Mouse (Mus musculus) G1E (cell line): ENCODE measurements around the gene Best1. TPM values are rescaled to one million over a fixed set of nuclear protein-coding genes. Genes with fewer than 3 reads are reported as not detected.

Experiments used
- ATAC-seq: 2 replicates; pipeline ENCODE4 v1.8.0; 2016; ENCODE audit warnings: mild to moderate bottlenecking; ENCODE audit not compliant: insufficient number of reproducible peaks, poor library complexity, low FRiP score, severe bottlenecking; ENCODE audit errors: extremely low read depth
- DNase-seq: peaks from one replicate; pipeline ENCODE4 v3.0.0; 2012; ENCODE audit warnings: low spot score
- H3K27me3 ChIP-seq: 2 replicates; pipeline ENCODE4 v1.6.1; 2012; ENCODE audit warnings: mild to moderate bottlenecking, low read length, inconsistent platforms; ENCODE audit not compliant: insufficient read depth
- H3K36me3 ChIP-seq: replicated peaks from 2 replicates; pipeline ENCODE3; 2012; ENCODE audit warnings: mild to moderate bottlenecking, inconsistent platforms
- H3K4me1 ChIP-seq: 2 replicates; pipeline ENCODE4 v1.6.1; 2012; ENCODE audit warnings: low read depth, low read length, inconsistent platforms, mixed read lengths; ENCODE audit not compliant: insufficient read depth
- H3K4me3 ChIP-seq: 2 replicates; pipeline ENCODE4 v1.5.1; 2012; ENCODE audit warnings: low read depth, mild to moderate bottlenecking, inconsistent platforms, low read length, moderate library complexity, mixed read lengths
- H3K9me3 ChIP-seq: replicated peaks from 2 replicates; pipeline ENCODE4 v1.6.1; 2012; ENCODE audit warnings: inconsistent platforms
- CTCF ChIP-seq: IDR thresholded peaks from 2 replicates; pipeline ENCODE4 v1.5.1; 2012; ENCODE audit warnings: low read depth, low read length, inconsistent platforms, mixed read lengths
- GATA1 ChIP-seq: IDR thresholded peaks from 2 replicates; pipeline ENCODE4 v1.6.1; 2012; ENCODE audit warnings: borderline replicate concordance, low read length, inconsistent platforms, mixed read lengths
- GATA2 ChIP-seq: IDR thresholded peaks from 2 replicates; pipeline ENCODE4 v1.6.1; 2012; ENCODE audit warnings: low read depth, low read length, inconsistent platforms, borderline replicate concordance
- POLR2AphosphoS5 ChIP-seq: IDR thresholded peaks from 2 replicates; pipeline ENCODE4 v1.6.1; 2012; ENCODE audit warnings: low read depth, low read length, inconsistent platforms; ENCODE audit not compliant: insufficient replicate concordance
- TAL1 ChIP-seq: conservative IDR thresholded peaks from 2 replicates; pipeline ENCODE4 v1.6.1; 2012; ENCODE audit warnings: low read depth, low read length, inconsistent platforms, mixed read lengths
- polyA plus RNA-seq: library from polyadenylated mRNA; stranded (reverse); fragments of >175 nt; gene quantifications from 2 replicates; pipeline ENCODE4 v1.2.3, GENCODE M21; 2012
- total RNA-seq, 2 experiments: library from RNA; stranded (forward) in 1 of 2; stranded (reverse) in 1 of 2; fragments of 200-1000 nt in 1 of 2; fragments of >200 nt in 1 of 2; fragmentation: Nextera tagmentation in 1 of 2; gene quantifications; 2 replicates each; pipeline ENCODE4 v1.2.3; 2014 to 2017

Gene Best1
- total and polyA plus RNA-seq, 3 experiments = 0.03 to 0.22 TPM; not detected in 1

- H3K36me3 ChIP-seq = peaks cover 8% of the 10 kb centered on the region
- peaks cover 96% of the 10 kb centered on the region for H3K4me1 ChIP-seq
- no peak for TF ChIP-seq POLR2AphosphoS5
- TF ChIP-seq GATA2 = no peak
- TF ChIP-seq GATA1 = no peak
- TF ChIP-seq CTCF = no peak
- no peak for TF ChIP-seq TAL1
- DNase-seq = peak; percentile 89
- H3K9me3 ChIP-seq = no peaks in the 10 kb centered on the region
- H3K4me3 ChIP-seq = peak overlapping the region; percentile 71
- H3K27me3 ChIP-seq = no peaks in the 10 kb centered on the region
- ATAC-seq = peak; percentile 47
These were observed 16.4 kb upstream of the Best1 start for GRCm38 (mm10) chr19:10017637-10018526.

DNA sequence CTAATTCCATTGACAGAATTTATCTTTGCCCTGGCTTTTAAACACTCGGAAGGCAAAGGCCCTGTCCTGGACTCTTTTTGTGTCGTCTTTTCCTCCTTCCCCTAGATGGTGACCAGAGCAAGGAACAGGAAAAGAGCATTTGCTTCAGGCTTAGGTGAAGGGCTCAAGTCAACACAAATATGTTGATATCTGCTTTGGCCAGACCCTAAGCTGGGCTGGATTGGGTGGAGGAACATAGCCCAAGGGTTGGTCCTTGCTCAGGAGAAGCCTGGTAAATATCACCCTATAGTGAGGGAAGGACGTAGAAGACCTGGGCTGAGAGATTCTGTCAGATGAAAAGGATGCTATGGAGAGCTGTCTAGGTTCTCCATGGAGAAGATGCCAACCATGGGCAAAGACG lies 14.7 kb upstream of the Best1 start:
- TF ChIP-seq CTCF (no peak), TAL1 (no peak), POLR2AphosphoS5 (no peak), GATA1 (no peak), GATA2 (no peak)
- Histone ChIP-seq H3K4me1 (peaks cover 94% of the 10 kb centered on the region), H3K36me3 (peaks cover 8% of the 10 kb centered on the region), H3K4me3 (no peak overlapping the region; the same call in 1 of the 2 replicates), H3K27me3 (no peaks in the 10 kb centered on the region), H3K9me3 (no peaks in the 10 kb centered on the region)
- DNase-seq (no peak), ATAC-seq (no peak)

DNA sequence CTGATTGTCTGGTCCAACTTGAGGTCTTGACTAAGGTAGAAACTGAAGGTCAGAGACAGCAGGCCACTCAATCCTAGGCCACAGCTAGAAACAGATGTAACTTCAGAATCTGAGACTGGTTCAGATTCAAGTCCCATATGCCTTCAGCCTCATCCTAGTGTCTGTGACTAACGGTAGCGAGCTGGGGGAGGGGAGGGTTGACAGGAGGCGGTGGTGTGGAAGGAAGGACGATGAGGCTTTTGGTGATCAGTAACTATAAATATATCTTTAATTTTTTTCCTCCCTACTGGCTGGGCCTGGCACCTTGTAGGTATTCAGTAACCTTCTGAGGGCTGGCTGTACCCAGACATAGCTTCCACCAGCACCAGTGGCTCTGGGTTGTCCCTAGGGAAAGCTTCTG lies 14.0 kb upstream of the Best1 start:
- Histone ChIP-seq H3K4me3 (peak overlapping the region; percentile 71; the same call in 1 of the 2 replicates), H3K4me1 (peaks cover 93% of the 10 kb centered on the region), H3K36me3 (peaks cover 8% of the 10 kb centered on the region), H3K27me3 (0 out of 2 replicates have a peak, but pooled peaks cover under 1% of the 10 kb centered on the region), H3K9me3 (no peaks in the 10 kb centered on the region)
- TF ChIP-seq GATA1 (no peak), CTCF (no peak), POLR2AphosphoS5 (no peak)
- DNase-seq = no peak
- ATAC-seq = no peak

GRCm38 (mm10) chr19:10014824-10015223 lies 13.4 kb upstream of the Best1 start:
- DNase-seq = peak; percentile 73

GRCm38 (mm10) chr19:10013913-10014312 lies 12.5 kb upstream of the Best1 start:
- H3K9me3 ChIP-seq = no peaks in the 10 kb centered on the region
- DNase-seq = no peak
- H3K27me3 ChIP-seq = peaks cover 4% of the 10 kb centered on the region; the same call in 1 of the 2 replicates
- H3K4me3 ChIP-seq = peak overlapping the region; percentile 42; the same call in 1 of the 2 replicates
- no peaks in the 10 kb centered on the region for H3K36me3 ChIP-seq
- TF ChIP-seq GATA2 (no peak), POLR2AphosphoS5 (no peak), GATA1 (no peak), CTCF (no peak), TAL1 (no peak)
- H3K4me1 ChIP-seq = peaks cover 83% of the 10 kb centered on the region
- no peak for ATAC-seq

More at GRCm38 (mm10) chr19:10014824-10015223, 13.4 kb upstream of the Best1 start:
- TF ChIP-seq TAL1 (peak; percentile 73), GATA2 (no peak), POLR2AphosphoS5 (no peak)
- Histone ChIP-seq H3K36me3 (peaks cover 5% of the 10 kb centered on the region), H3K4me1 (peaks cover 92% of the 10 kb centered on the region), H3K4me3 (peak overlapping the region; percentile 71), H3K27me3 (peaks cover 4% of the 10 kb centered on the region; the same call in 1 of the 2 replicates), H3K9me3 (no peaks in the 10 kb centered on the region)
- ATAC-seq = peak; percentile 48

DNA sequence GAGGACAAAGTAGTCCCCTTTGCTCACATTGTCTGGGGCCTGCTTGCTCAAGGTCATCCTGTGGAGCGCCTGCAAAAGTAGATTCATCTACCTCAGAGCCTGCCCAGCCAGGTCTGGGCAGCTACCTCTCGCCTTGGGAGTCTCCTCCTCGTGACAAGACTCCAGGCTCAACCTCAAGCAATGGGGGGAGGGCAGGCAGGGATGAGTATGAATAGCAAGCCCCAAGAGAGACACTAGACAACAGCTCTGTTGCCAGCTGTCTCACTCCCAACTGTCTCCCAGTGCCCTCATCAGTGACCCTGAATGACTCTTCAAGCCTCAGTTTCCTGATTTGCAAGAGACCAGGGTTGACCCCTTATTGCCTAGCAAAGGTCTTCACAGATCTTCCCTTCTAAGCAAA lies 11.9 kb upstream of the Best1 start:
- no peak for ATAC-seq
- Histone ChIP-seq H3K4me1 (peaks cover 77% of the 10 kb centered on the region), H3K27me3 (peaks cover 4% of the 10 kb centered on the region; the same call in 1 of the 2 replicates), H3K36me3 (no peaks in the 10 kb centered on the region), H3K9me3 (no peaks in the 10 kb centered on the region), H3K4me3 (no peak overlapping the region; the same call in 1 of the 2 replicates)
- no peak for DNase-seq
- TF ChIP-seq TAL1 (no peak), POLR2AphosphoS5 (no peak), GATA1 (no peak), GATA2 (no peak), CTCF (no peak)
